Mouse (Mus musculus): ENCODE data around the gene Smc1b. TPM values are rescaled to one million over a fixed set of nuclear protein-coding genes. Genes with fewer than 3 reads are reported as not detected.
A peak's percentile ranks its signal among the peaks of the same experiment; 100 is the strongest.

Gene Smc1b
- polyA plus RNA-seq, 1 experiment from 2014 or later, result 0.31 TPM

DNA sequence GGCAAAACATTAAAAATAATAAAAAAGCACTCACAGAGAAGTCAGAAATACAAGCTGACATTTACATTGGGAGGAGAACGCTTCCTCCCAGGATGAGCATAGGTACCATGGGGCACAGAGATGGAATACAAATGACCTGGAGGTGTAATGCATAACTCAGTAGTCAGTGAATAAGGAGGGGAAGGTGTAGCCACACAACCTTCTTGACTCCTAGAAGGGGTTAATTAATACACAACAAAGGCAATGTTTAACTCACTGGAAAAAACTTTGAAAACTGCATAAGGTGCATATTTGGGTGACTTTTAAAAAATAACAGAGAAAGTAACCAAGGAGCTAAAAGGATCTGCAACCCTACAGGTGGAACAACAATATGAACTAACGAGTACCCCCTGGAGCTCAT, 59.1 kb downstream of the Smc1b start:
- WGBS (ENCODE audit: insufficient replicate concordance), result 63% methylated on average over 2 of the region's 2 CpGs
- Histone ChIP-seq H3K9me3 (replicated peaks) (no peaks in the 10 kb centered on the region), H3K4me1 (no peaks in the 10 kb centered on the region), H3K27me3 (replicated peaks) (no peaks in the 10 kb centered on the region; the same call in 1 of the 2 replicates), H3K4me3 (no peak overlapping the region), H3K4me2 (no peak overlapping the region), H3K36me3 (no peaks in the 10 kb centered on the region), H3K9ac (no peak overlapping the region), H3K27ac (no peak overlapping the region)
- no peak for ATAC-seq

DNA sequence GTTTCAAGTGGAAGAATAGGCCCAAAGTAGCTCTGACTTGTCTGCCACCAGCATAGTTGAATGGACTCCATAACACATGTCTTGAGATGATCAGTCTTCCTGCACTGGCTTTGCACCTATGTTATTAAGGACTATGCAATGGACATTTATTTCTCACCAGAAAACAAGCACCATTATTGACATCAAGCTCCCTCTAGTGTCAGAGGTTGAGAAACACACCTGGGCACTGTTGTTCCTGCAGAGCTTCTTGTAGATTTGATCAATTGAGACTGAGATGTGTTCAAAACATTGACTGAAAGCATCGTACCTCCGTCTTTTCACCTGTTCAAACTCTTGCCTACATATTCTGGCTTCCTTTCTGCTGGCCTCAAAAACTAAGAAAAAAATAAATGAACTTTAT, 61.2 kb downstream of the Smc1b start:
- Histone ChIP-seq H3K27me3 (replicated peaks) (no peaks in the 10 kb centered on the region; the same call in 1 of the 2 replicates), H3K9ac (no peak overlapping the region), H3K36me3 (no peaks in the 10 kb centered on the region), H3K9me3 (replicated peaks) (no peaks in the 10 kb centered on the region), H3K4me3 (no peak overlapping the region), H3K4me1 (no peaks in the 10 kb centered on the region), H3K27ac (no peak overlapping the region), H3K4me2 (no peak overlapping the region)
- 9% methylated on average over 2 of the region's 2 CpGs for WGBS (ENCODE audit: insufficient replicate concordance)
- ATAC-seq, result no peak

DNA sequence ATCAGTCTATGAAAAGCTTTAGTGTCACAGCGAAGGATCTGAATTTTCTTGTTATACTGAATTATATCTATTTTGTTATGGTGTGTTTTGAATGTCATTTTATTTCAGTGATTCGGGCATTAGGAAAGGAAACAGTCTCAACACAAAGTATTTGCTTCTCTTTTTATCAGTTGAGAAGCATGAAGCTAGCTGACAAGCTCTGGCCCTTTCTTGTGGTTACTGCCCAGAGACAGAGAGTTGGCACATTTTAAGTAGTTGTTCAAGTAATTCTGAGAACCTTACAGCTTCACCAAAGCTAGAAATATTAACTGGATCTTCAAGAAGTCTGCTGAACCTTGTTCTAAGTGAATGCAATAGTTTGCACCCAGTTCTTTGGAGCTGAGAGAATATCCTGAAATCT, 68.3 kb downstream of the Smc1b start:
- Histone ChIP-seq H3K4me2 (no peak overlapping the region), H3K9ac (no peak overlapping the region), H3K9me3 (replicated peaks) (no peaks in the 10 kb centered on the region), H3K36me3 (peaks cover 12% of the 10 kb centered on the region), H3K27me3 (replicated peaks) (no peaks in the 10 kb centered on the region), H3K4me3 (no peak overlapping the region), H3K27ac (no peak overlapping the region), H3K4me1 (no peaks in the 10 kb centered on the region)
- no peak for ATAC-seq
- 73% methylated on average over 2 of the region's 2 CpGs for WGBS (ENCODE audit: insufficient replicate concordance)

GRCm38 (mm10) chr15:85055186-85055585, 76.6 kb downstream of the Smc1b start:
- H3K27ac ChIP-seq, result no peak overlapping the region
- no peak for ATAC-seq
- no peaks in the 10 kb centered on the region for H3K9me3 ChIP-seq (replicated peaks)
- H3K36me3 ChIP-seq, result peaks cover 41% of the 10 kb centered on the region
- no peaks in the 10 kb centered on the region for H3K27me3 ChIP-seq (replicated peaks)
- H3K4me3 ChIP-seq, result no peak overlapping the region
- WGBS (ENCODE audit: insufficient replicate concordance), result 74% methylated on average over 4 of the region's 4 CpGs
- H3K4me2 ChIP-seq, result no peak overlapping the region
- H3K4me1 ChIP-seq, result peaks cover 5% of the 10 kb centered on the region; the same call in 1 of the 2 replicates
- no peak overlapping the region for H3K9ac ChIP-seq

DNA sequence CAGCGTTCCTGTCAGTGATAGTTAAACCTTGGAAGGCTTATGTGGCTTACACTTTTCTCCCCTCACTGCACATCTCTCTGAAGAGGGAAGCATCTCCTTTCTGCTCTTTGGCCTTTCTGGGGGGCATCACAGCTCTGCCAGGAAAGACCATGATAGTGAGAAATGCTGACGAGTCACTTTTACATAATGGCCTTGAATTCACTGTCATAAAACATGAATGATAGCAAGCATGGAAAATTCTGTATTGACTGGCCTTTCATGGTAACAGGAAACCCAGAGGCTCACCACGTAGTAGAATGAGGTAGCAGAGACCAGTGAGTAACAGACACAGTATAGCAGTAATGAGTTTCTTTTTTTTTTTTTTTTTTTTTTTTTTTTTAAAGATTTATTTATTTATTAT, 77.7 kb downstream of the Smc1b start:
- Histone ChIP-seq H3K4me1 (peaks cover 13% of the 10 kb centered on the region; the same call in 1 of the 2 replicates), H3K4me3 (no peak overlapping the region), H3K27me3 (replicated peaks) (no peaks in the 10 kb centered on the region), H3K4me2 (no peak overlapping the region), H3K27ac (no peak overlapping the region), H3K36me3 (peaks cover 44% of the 10 kb centered on the region), H3K9ac (no peak overlapping the region), H3K9me3 (replicated peaks) (no peaks in the 10 kb centered on the region)
- no peak for ATAC-seq
- 88% methylated on average over 3 of the region's 3 CpGs for WGBS (ENCODE audit: insufficient replicate concordance)

GRCm38 (mm10) chr15:85049758-85050157, 82.0 kb downstream of the Smc1b start:
- 74% methylated on average over 1 of the region's 1 CpGs for WGBS (ENCODE audit: insufficient replicate concordance)
- H3K27ac ChIP-seq, result peak overlapping the region; percentile 75
- H3K4me2 ChIP-seq, result 0 out of 2 replicates have a peak overlapping the region, but pooled peaks have one; percentile 1
- no peaks in the 10 kb centered on the region for H3K27me3 ChIP-seq (replicated peaks)
- no peak overlapping the region for H3K4me3 ChIP-seq
- H3K36me3 ChIP-seq, result peaks cover 78% of the 10 kb centered on the region
- H3K4me1 ChIP-seq, result peaks cover 13% of the 10 kb centered on the region; the same call in 1 of the 2 replicates
- peak; percentile 98 for ATAC-seq
- H3K9ac ChIP-seq, result no peak overlapping the region
- H3K9me3 ChIP-seq (replicated peaks), result no peaks in the 10 kb centered on the region

DNA sequence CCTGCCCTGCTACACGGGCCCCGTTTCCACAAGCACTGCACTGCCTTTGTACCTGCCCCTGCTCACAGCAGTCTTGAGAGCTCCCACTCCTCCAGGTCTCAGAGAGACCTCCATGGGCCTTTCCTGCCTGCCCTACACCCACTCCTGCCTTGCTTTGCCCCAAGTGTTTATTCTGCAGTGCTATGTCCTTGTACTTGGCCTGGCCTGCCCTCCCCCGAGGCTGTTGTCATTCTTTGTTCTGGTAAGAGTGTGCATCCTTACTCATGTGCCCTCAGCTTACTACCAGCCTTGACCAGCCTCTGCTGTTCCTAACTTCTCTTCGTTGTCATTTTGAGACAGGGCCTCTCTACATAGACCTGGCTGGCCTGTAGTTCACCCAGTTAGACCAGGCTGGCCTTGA, 83.9 kb downstream of the Smc1b start:
- ATAC-seq, result no peak
- no peak overlapping the region for H3K27ac ChIP-seq
- no peaks in the 10 kb centered on the region for H3K9me3 ChIP-seq (replicated peaks)
- H3K9ac ChIP-seq, result no peak overlapping the region
- H3K27me3 ChIP-seq (replicated peaks), result no peaks in the 10 kb centered on the region
- WGBS (ENCODE audit: insufficient replicate concordance), result 75% methylated on average over 4 of the region's 4 CpGs
- H3K4me1 ChIP-seq, result peaks cover 22% of the 10 kb centered on the region
- H3K4me2 ChIP-seq, result no peak overlapping the region
- peaks cover 63% of the 10 kb centered on the region for H3K36me3 ChIP-seq
- H3K4me3 ChIP-seq, result no peak overlapping the region

- H3K36me3 ChIP-seq, result peaks cover 49% of the 10 kb centered on the region
- H3K4me2 ChIP-seq, result no peak overlapping the region
- no peaks in the 10 kb centered on the region for H3K9me3 ChIP-seq (replicated peaks)
- H3K9ac ChIP-seq, result no peak overlapping the region
- WGBS (ENCODE audit: insufficient replicate concordance), result 80% methylated on average over 14 of the region's 14 CpGs
- no peak overlapping the region for H3K4me3 ChIP-seq
- no peaks in the 10 kb centered on the region for H3K27me3 ChIP-seq (replicated peaks)
- H3K4me1 ChIP-seq, result peaks cover 33% of the 10 kb centered on the region
- ATAC-seq, result no peak
- H3K27ac ChIP-seq, result no peak overlapping the region
Measured at GRCm38 (mm10) chr15:85046230-85046950, 85.4 kb downstream of the Smc1b start.

GRCm38 (mm10) chr15:85043761-85044160, 88.0 kb downstream of the Smc1b start:
- ATAC-seq, result no peak
- WGBS (ENCODE audit: insufficient replicate concordance), result 65% methylated on average over 5 of the region's 5 CpGs
- peaks cover 32% of the 10 kb centered on the region for H3K36me3 ChIP-seq
- H3K4me1 ChIP-seq, result peaks cover 21% of the 10 kb centered on the region
- H3K4me3 ChIP-seq, result no peak overlapping the region
- H3K4me2 ChIP-seq, result no peak overlapping the region
- no peaks in the 10 kb centered on the region for H3K27me3 ChIP-seq (replicated peaks)
- H3K9ac ChIP-seq, result no peak overlapping the region
- H3K27ac ChIP-seq, result no peak overlapping the region
- H3K9me3 ChIP-seq (replicated peaks), result no peaks in the 10 kb centered on the region

DNA sequence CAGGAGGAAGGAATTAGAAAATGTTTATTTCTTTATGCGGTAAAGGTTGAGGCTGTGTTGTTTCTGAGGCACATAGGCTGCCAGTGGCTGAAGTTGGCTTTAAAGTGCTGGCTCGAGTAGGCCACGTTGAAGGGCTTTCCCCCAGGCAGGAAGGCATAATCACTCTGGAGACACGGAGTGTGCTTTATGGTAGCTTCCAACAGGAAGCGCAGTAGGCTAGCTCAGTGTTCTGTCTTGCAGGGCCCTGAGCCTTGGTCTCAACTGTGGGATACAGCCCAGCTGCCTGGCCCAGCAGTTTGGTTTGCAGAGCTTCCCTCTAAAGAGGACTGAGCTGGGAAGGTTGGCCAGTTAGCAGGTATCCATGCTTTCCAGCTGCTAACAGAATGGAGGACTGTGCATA, 88.6 kb downstream of the Smc1b start:
- Histone ChIP-seq H3K4me2 (no peak overlapping the region), H3K4me3 (no peak overlapping the region), H3K27me3 (replicated peaks) (no peaks in the 10 kb centered on the region), H3K27ac (no peak overlapping the region), H3K9ac (no peak overlapping the region), H3K36me3 (peaks cover 26% of the 10 kb centered on the region), H3K4me1 (peaks cover 25% of the 10 kb centered on the region), H3K9me3 (replicated peaks) (no peaks in the 10 kb centered on the region)
- ATAC-seq, result no peak
- WGBS (ENCODE audit: insufficient replicate concordance), result 58% methylated on average over 5 of the region's 5 CpGs

GRCm38 (mm10) chr15:85042361-85042954, 89.3 kb downstream of the Smc1b start:
- no peak for ATAC-seq
- H3K36me3 ChIP-seq, result peaks cover 20% of the 10 kb centered on the region
- no peak overlapping the region; the same call in 1 of the 2 replicates for H3K9ac ChIP-seq
- 28% methylated on average over 4 of the region's 4 CpGs for WGBS (ENCODE audit: insufficient replicate concordance)
- no peak overlapping the region for H3K4me2 ChIP-seq
- H3K4me1 ChIP-seq, result peaks cover 31% of the 10 kb centered on the region
- no peaks in the 10 kb centered on the region for H3K9me3 ChIP-seq (replicated peaks)
- 0 out of 2 replicates have a peak overlapping the region, but pooled peaks have one; percentile 30 for H3K27ac ChIP-seq
- no peak overlapping the region for H3K4me3 ChIP-seq
- H3K27me3 ChIP-seq (replicated peaks), result no peaks in the 10 kb centered on the region

DNA sequence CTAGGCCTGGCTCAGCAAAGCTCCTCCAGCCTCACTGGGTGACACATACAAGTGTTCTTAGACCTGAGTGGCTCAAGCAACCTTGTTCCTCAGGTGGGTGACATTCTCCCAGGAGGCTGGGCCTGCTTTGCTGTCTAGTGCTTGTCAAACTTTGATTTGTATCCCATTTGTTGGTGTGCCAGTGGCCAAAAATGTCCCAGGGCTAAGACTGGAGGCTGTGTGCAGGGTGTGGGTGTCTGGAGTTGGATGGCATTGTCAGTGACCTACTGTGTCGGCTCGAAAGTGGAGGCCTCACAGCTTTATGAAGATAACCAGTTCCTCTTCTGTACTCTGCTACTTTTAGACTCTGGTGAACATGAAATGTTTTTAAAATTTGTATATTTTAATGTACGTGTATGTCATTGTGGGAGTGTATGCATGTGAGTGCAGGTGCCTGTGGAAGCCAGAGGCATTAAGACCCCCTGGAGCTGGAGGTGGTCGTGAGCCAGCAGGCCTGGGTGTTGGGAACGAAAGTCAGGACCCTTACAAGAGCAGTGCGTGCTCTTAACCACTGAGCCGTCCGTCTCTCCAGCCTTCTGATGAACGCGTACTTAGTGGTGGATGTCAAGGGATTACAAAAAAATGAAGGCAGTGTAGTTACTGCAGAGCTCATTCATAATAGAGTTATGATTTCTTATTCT, 90.1 kb downstream of the Smc1b start:
- Histone ChIP-seq H3K27me3 (replicated peaks) (no peaks in the 10 kb centered on the region), H3K4me1 (peaks cover 35% of the 10 kb centered on the region), H3K4me3 (no peak overlapping the region), H3K9me3 (replicated peaks) (no peaks in the 10 kb centered on the region), H3K9ac (no peak overlapping the region), H3K4me2 (no peak overlapping the region), H3K36me3 (peaks cover 13% of the 10 kb centered on the region), H3K27ac (no peak overlapping the region)
- no peak for ATAC-seq
- WGBS (ENCODE audit: insufficient replicate concordance), result 69% methylated on average over 10 of the region's 10 CpGs
